Mouse (Mus musculus): ENCODE measurements around the gene Eipr1. TPM values are rescaled to one million over a fixed set of nuclear protein-coding genes. Genes with fewer than 3 reads are reported as not detected.
A peak's percentile ranks its signal among the peaks of the same experiment; 100 is the strongest.

The Eipr1 gene
- total and polyA plus RNA-seq, 3 experiments, result 21.8 to 23.5 (median 23.1) TPM

DNA sequence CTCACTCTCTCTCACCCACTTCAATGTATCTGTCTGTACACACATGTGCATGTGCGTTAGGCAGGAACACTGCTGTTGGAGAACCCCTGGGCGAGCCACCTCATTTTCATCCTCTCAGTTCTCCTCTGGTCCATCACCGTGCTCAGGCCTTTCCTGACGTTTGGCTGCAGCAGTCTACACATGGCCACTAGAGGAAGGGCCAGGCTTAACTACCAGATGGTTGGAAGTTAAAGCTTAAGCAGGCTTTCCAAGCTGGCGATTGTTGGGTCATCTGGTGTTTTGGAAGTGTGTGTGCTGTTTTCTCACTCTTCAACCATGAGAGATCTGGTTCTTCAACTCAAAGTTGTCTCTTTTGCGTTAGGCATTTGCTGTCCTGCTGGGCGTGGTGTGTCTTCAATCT, 71.9 kb downstream of the Eipr1 start:
- DNase-seq, result no peak

DNA sequence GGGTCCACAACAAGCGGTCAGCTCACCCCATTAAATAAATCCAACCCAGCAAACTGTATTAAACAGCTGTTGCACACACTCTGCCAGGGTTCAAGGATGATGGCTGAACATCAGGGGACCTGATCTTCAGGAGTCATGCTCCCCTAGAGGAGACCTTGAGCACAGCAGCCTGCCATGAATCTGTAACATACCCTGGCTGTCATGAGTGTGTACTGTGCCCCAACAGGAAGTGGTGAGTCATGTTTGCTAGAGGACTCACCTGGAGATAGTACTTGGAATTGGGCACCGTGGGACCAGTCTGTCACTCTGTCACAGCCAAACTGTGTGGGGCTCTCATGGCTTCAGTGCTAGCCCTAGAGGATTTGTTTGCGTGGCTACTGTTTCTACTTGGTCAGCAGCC, 77.9 kb downstream of the Eipr1 start:
- no peak for DNase-seq

DNA sequence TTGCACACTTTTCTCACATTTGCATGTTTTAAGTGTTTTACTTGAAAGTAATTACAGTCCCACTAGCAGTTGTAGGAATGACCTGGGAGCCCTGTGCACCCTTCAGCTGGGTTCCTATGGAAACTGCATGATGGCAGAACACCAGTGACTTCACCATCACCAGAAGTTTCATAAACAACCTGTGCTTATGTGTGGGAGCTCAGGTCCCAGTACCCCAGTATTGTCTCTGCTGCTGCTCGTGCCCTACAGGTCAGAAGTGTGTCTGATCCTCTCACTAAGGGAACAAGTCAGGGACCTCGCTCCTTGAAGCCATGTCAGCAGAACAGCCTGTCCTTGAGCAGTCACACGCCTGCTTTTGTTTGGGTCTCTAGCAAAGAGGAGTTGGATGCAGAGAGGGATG, 78.9 kb downstream of the Eipr1 start:
- no peak for DNase-seq

DNA sequence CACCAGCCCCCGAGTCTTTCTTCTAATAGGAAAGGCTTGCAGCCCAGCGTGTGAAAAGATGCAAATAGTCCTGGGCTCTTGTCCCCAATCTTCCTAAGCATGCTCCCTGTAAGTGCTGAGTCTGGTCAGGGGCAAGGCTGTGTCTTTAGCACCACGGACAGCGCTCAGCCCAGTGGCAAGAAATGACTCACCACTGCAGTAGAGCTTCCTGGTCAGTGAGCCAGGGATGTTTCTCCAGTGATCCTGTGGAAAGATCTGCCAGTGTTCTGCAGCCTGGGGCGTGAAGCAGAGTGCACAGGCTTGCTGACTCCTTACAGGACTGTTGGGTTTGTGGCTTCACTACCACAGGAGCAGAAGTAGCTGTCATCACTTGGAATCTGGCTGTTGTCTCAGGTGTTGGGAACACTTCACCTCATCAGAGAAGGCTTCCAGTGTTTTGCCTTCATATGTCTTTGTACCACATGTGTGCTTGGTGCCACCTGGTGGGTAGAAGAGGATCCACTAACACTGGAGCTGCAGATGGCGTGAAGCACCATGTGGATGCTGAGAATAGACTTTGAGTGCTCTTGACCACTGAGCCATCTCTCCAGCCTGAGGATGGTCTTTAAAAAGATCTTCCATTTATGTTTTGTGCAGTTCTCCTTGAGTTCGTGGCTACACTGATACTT, 79.6 kb downstream of the Eipr1 start:
- DNase-seq, result peak; percentile 79

DNA sequence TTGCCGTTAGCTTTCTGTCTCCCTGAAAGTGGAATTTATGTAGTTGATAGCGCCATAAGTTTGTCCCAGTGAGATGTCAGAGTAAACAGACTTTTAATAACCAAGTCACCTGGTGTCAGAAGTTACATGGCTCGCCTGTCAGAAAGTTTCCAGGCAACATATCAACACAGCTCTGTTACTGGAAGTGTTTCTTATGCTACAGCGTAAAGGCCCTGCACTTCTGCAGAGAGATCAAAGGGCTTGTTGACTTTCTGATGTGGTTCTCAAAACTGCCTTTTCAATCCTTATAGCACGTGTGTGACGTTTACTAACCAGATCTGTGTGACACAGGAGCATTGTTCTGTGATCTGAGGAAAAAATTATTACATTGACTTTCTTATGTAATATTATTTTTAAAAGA, 82.7 kb downstream of the Eipr1 start:
- no peak for DNase-seq

DNA sequence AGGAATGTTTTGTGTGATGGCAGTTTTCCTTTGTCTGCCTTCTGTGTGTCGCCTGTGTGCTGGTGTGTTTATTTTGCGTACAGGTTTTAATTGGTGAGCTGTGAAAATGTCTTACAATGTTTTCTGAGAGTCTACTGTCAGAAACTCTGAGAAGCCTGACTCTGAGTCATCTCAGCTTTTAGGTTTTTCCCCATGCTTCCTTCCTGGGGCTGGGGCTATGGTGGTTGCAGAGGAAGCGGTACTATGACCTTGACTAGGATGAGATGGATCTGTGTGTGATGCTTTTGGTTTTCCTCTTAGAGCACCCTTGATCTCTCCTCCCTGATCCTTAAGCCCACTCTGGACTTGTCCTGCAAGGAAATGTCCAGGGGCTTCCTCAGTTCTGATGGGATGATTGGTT, 84.1 kb downstream of the Eipr1 start:
- no peak for DNase-seq

DNA sequence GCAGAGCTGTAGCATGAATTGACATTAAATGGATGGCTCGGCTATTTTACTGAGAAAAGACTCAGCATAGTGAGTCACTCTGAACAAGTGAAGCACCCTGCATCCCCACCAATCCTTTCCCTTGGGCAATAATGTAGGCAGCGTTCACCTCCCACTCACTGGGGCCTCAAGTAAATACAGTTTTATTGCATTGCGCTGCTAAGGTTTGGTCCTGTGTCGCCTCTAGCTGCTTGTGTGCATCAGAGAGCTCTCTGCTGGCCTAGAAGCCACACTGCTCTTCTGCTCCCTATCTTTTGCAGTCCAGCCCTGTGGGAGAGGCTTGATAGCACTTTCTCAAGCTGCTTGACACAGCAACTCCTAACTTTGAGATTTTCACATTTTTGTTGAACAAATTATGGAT, 86.7 kb downstream of the Eipr1 start:
- DNase-seq, result no peak

DNA sequence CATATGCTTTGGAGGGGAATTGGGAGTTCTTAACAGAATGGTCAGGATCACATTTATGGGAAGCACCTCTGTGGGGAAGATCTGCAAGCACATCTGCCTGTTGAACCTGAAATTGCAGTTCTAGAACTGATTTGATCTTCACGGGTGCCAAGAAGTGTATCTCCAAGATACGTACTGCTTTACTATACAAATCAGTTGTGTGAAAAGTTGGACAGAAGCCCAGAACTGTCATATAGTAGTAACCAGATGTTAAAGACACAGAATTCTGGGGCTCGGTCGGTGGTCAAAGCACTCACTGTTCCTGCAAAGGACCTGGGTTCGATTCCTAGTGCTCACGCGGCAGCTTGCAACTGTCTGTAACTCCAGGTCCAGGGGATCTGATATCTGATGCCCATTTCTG, 87.4 kb downstream of the Eipr1 start:
- DNase-seq, result no peak

DNA sequence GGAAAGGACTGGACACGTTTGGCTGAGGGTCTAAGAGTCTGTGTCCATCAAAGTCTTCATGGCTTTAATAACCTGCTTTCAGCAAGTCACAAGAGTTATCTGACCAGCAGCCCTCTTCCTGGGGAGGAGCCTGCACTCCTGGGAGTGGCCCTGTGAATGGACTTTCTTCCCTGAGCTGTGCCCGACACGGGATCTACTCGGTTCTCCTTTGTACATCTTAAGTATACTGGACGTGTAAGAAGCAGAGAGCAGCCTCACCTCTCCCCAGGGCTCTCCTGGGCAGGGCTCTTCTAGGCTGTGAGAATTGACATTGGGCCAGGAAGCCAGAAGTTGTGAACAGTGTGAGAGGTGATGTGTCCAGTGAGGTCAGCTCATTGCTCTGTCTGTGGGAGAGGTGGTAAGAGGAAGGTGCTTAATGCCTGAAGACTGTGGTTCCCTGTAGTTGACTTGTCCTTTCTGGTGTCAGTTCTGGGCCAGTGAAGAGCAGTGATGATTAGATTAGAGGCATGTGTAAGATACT, 89.6 kb downstream of the Eipr1 start:
- no peak for DNase-seq

DNA sequence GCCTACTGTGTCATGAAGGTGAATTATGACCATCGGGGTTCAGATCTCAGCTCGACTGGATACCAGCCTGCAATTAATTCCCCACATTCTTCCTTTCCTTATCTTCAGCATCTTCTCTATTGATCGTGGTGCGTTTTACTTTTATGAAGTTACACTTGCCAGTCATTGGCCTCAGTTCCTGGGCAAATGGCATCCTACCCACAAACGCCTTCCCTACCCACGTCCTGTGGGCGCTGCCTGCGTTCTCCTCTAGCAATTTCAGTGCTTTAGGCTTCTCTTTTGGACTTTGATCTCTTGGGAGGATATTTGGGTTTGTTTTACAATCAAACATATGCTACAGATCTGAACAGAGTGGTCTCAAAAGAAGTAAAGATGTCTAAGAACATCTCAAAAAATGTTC, 94.2 kb downstream of the Eipr1 start:
- DNase-seq, result no peak

DNA sequence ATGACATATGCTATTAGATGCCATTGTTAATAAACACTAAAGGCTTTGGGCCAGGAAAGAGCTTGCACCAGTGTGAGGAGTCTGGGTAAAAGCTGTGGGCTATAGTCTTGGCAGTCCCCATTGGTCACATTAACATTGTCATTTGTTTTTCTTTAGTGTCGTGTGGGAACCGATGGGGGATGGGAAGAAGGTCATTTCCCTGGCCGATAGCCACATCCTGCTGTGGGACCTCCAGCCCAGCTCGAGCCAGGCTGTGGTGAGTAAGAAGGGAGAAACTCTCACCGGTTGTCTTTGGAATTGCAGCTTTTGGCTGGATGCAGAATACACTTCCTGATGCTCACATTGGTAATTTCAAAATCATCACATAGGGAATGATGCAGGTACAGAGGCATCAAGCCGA, 95.8 kb downstream of the Eipr1 start:
- DNase-seq, result peak; percentile 56

DNA sequence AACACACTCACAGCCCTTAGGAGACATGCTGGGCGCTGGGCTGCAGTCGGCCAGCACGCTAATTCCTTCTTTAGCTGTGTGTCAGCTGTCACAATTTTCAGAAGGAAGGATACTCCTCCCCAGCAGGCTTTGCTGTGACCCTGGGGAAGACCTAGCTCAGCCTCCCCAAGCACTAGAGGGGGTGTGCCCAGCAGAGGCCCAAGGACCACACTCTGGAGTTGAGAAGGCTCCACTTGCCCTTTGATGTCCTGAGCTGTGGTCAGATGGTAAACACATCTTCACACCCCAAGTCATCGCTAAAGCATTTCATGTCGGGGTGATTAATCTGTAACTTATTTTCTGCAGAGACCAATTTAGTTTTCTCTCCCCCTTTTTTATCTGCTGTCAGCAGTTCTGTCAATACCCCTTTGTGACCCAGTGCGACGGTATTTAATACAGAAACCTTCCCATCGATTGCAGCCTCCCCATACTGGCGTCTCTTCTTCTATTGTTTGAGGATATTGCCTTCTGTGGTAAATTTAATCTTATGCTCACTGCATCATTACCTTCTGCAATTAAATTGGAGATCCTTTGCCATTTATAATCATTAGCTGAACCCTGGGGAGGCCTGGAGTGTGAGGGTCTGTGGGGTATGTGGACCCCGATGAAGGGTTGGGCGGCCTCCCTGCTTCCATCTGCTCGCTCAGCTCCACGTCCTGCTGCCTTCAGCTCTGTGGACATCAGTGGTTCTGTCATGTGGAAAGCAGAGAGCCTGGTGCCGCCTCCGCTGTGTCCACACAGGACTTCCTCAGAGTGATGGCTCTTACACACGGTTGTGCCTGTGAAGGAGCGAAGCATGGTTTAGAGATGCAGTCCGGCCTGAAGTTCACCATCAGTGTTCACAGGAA, 97.4 kb downstream of the Eipr1 start:
- DNase-seq, result no peak

DNA sequence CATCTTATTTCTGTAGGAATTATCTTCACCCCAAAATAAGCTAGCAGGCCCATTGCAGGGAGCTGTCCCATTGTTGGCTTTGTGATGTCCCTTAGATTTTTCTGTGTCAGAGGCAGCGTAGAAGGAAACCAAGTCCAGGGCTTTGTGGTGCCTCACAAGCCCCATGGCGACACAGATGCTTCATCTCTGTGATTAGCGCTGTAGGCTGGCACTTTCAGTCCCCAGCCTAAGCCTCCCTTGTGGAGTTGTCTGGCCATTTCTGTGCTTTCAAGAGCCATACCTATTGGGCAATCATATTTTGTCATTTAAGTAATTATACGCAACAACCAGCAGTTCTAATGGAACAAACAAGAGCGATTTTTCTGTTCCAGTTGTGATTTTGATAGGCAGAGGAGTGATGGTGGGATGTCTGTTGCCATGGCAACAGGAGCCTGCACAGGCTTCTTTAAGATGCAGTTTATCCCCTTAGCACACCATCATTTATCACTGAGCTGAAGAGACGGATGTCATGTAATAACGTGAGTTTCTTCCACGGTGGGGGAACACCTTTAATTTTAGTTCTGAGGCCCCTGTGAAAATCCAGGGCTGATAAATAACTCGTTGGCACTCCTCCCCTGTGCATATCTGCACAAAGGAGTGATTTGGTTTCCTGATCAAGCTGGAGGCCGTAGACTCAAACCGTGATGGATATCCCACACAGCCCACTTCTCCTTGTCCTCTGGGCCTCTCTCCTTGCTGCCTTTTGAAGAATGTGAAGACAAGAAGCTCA, 108.1 kb downstream of the Eipr1 start:
- no peak for DNase-seq

DNA sequence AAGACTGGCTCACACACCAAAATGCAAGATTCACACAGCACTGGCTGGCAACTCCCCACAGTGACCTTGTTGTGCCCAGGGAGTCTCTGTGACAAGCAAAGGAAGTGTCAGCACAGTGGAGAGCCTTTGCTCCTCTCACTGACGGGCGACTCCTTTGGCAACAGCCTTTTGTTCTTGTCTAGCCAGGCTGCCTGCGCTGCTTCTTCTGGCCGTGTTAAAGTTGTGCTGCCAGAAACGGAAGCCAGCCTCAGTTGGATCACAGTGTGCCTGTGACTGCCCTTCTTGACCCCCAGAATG, 108.6 kb downstream of the Eipr1 start:
- peak; percentile 10 for DNase-seq

DNA sequence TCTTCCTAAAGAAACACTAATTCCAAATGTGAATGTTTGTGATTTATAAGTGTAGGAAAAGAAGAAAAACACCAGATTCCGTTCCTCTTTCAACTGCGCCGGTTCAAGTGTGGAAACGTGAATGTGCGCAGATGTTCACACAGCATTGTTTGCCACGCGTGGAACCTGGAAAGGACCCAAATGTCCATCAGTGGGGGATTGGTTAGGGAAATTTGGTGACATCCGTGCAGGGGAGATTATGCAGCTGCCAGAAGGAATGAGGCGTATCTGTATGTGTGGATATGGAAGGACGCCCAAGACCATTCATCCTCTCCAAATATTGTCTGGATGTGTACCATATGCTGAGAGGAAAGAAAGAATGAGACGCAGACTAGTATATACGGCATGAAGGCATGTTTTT, 111.7 kb downstream of the Eipr1 start:
- no peak for DNase-seq

DNA sequence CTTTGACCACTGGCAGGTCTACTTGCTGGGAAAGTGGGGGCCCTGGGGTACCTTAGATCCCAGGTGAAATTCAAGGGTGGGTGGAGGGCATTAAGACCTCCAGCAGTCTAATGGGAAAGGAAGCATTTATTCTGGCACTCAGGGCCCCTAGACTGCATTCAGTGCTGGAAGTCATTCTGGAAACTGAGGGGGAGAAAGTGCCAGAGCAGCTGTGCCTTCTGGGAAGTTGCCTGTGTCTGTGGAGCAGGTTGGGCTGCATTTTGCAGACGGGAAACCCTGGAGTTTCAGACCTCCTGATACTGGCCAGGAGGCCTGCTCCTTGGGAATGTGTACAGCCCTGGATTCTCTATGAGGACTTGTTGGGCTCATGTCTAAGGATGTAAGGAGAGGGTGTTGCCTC, 114.5 kb downstream of the Eipr1 start:
- DNase-seq, result no peak

DNA sequence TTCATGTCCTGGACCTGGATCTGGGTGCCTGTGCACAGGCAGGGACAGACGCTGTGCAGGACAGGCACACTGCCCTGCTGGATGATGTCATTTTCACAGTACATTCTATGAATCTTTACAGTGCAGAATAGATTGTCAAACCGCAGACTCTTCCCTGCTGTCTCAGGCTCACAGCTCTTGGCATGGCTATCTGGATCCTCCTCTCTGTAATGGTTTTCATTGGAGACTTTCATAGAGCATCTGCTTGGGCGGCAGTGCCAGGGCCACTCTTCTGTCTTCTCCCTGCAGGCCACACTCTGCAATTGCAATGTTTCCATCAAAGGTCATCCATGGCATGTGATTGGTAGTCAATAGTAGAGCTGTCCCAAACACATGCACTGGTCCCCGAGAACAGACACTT, 117.2 kb downstream of the Eipr1 start:
- DNase-seq, result no peak

DNA sequence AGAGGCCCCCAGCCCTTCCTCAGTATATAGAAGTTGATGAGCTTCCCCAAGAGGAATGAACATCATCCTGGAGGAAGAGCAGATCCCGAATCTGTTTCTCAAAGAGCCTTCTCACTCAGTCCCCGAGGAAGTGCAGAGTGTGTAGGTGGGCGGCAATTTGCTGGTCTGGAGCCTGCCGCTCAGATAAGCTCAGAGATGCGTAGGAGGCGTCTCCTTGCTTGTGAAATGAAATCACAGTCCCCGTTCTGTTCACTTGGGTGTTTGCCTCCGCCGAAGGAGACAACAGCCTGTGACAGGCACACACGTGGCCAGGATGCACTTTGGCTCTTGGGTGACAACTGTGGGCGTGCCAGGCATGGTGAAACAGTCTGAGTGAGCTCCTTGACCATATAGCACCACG, 120.7 kb downstream of the Eipr1 start:
- DNase-seq, result no peak

DNA sequence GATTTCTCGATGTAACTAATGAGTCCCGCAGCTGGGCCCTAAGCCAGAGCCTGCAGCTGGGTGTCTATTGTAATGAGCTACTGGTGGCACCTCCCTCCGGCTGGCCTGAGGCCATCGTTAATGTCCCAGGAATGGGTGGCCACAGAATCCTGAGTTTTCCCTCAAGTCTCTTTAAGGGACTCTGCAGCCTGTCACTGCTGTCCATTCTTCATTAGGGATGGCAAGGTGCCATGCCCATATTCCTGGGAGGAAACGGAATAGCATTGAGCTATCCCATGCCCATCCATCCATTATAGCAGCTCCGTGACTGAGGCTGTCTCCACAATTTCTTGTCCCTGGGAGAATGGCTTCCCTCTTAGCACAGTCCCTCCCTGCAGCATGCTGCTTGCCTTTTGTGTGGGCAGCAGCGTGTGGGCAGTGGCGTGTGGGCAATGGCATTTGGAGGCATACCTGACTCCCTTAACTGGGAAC, 123.2 kb downstream of the Eipr1 start:
- no peak for DNase-seq

DNA sequence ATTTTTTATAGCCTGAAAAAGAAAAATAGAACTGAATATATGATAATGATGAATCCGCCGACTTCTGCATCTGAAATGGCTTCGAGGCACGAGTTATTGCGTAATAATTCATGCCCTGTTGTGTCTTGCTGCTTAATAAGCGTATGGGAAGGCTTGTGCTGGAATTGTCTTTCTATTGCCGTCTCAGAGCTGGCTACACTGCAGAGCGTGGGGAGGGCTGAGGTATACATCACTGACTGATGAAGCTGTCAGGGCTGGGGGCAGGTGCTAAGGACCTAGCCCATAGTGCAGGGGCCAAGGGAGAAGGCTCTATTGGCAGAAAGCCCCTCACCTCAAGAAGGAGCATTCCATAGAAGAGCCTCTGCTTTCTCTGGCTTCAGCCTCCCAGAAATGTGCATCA, 123.9 kb downstream of the Eipr1 start:
- no peak for DNase-seq

DNA sequence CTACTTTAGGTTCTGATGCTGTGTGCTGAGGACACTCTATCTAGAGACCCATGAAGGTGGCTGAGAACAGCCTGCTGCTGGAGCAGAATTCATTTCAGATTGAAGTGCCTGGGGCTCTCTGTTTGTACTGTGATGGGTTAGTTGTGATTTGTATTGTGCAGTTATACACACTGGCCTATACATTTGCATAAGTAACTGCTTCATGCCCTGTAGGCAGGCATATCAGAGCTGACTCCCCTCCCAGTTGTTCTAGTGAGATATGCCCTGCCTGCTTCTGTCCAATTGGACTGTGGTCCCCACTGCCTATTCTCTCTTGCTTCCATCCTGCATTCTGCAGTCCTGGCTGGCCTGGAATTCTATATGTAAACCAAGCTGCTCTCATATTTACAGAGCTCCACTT, 128.9 kb downstream of the Eipr1 start:
- DNase-seq, result no peak

DNA sequence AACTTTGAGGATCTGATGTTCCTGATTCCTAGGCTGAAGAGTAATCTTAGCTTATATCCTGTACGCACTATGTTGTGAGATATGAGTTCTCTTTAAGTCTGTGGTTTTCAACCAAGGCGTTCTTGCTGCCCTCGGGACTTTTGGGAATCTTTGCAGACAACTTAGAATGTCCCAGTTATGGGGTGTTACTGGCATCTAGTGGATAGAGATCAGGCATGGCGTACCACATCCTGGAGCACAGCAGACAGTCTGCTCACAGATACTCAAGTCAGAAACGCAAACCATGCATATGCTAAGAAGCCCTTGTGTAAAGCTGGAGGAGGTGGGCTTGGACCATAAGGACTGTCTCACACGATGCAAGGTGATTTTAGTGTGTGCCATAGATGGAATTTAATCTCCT, 136.1 kb downstream of the Eipr1 start:
- no peak for DNase-seq
